Mouse (Mus musculus): ENCODE measurements around the gene Mrpl27.
"Not testable (repeated sequence)": the region's sequence is repeated elsewhere in the genome, so short reads cannot be mapped to it uniquely, and the experiment has no call there.

Mrpl27 gene

DNA sequence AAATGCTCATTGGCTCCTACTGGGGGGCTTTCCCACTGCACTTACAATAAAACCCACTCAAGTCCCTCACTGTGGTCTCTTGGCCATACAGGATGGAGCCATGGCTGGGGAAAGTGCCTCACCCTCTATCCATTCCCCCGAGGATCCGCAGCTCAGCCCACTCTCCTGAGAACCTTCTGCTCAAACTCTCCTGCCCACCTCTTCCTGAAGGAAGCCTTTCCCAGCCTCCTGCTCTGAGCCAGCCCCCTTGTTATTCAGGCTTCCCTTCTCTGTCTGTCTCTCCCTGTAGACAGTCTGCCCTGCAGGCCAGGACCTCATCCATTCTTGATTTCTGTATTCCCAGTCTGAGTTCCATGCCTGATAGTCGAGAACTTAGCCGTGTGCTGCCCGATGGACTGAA lies 21.4 kb downstream of the Mrpl27 start:
- DNase-seq (ENCODE audit: inconsistent ontology term): no peak

DNA sequence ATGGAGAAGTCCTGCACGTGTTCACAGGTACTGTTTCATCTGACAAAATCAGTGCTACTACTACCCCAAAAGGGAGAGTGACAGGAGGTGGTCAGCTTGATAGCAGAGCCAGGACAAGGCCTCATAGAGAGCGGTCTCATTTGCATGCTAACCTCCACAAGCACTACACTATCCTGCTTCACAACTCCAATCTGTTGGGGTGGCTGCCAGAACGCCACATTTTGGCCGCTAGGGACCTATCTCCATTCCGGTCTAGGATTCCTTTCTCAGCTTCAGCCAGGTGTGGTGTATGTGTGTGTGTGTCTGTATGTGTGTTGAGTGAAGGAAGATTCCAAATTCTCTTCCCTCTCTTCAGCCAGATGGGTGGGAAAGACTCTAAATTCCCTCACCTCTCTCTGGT lies 21.9 kb downstream of the Mrpl27 start:
- no peak for DNase-seq (ENCODE audit: inconsistent ontology term)

DNA sequence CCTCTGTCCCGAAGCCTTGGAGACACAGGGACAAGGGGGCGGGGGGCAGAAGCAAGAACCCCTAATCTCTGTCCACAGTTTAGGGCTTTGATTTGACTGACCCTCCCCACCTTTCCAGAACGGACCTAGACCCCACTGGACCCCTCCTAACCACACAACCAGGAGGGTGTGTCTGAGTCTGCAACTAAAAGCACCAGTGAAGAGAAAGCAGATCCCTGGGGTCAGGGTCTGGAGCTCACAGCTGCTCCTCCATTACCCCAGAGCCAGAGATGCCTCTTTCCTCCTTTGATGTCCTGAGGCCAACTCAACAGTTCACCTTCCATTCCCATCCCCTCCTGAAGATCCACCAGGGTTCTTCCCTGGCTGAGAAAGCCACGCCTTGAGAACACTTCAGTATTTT lies 22.7 kb downstream of the Mrpl27 start:
- DNase-seq (ENCODE audit: inconsistent ontology term): no peak

GRCm38 (mm10) chr11:94676754-94677606 lies 23.4 kb downstream of the Mrpl27 start, which contains the start of gene Xylt2:
Gene Xylt2, minus strand, starts transcription at chr11:94677515.
- peak; percentile 95 for DNase-seq (ENCODE audit: inconsistent ontology term)

DNA sequence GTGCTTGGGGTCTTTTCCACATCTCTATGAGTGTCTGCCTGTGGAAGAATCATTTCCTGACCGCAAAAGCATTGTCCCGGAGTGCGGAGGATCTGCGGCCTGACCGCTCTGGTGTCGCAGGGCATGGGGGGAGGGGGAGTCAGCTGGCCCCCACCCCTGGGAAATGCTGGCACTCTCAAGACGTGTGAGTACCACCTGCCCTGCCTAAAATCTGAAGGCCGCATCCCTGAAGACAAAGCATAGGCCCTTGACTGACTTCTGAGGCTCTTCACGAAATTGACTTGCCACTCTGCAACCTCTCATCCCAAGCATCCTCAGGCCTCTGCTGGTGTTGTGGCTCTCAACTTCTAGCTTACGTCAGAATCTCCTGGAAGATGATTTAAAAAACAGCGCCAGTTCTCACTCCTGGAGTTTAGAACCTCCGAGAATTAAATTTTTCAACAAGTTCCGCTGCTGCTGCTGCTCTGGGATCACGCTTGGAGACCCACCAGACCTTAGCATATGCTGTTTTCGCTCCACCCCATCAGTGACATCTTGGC lies 24.1 kb downstream of the Mrpl27 start:
- no peak for DNase-seq (ENCODE audit: inconsistent ontology term)

DNA sequence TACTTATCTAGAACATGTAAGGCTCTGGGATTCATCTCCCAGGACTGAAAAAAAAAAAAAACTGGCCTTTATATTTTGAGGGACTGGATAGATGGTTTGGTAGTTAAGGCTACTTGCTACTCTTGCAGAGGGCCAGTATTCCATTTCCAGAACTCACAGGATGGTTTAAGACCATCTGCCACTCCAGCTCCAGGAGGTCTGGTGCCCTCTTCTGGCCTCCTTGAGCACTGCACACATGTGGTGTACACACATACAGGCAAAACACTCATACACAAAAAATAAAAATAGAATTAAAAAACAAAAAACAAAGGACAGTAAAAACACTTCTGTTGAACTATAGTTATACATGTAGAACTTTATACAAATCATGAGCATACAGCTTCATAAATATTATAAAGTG lies 27.1 kb downstream of the Mrpl27 start:
- no peak for DNase-seq (ENCODE audit: inconsistent ontology term)

- no peak for DNase-seq (ENCODE audit: inconsistent ontology term)
These were observed 28.1 kb downstream of the Mrpl27 start for GRCm38 (mm10) chr11:94681640-94682039.

DNA sequence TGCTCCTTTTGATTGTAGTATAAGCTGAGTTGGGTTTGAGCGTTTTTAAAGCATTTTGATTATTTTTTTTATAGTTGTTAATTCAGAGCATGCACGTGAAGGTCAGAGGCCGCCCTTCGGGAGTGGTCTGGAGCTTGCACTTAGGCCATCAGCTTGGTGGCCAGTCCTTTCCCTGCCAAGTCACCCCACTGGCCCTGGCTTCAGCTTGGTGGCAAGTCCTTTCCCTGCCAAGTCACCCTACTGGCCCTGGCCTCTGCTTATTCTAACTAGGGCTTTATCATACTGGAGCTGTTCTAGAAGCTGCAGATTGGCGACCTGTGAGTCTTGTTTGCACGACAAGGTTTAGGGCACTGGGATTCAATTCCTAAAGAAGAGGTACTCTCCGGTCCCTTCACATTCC lies 28.9 kb downstream of the Mrpl27 start:
- DNase-seq (ENCODE audit: inconsistent ontology term): no peak

- no peak for DNase-seq (ENCODE audit: inconsistent ontology term)
These were observed 33.6 kb downstream of the Mrpl27 start for GRCm38 (mm10) chr11:94687178-94687577.

DNA sequence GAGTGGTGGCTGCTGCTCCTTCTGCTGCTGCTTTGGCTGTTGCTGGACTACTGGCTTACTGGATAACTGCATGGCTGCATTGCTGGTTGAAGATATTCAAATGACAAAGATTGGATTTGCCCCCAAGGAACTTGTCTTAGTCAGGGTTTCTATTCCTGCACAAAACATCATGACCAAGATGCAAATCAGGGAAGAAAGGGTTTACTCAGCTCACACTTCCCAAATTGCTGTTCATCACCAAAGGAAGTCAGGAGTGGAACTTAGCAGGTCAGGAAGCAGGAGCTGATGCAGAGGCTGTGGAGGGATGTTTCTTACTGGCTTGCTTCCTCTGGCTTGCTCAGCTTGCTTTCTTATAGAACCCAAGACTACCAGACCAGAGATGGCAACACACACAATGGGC lies 38.9 kb downstream of the Mrpl27 start:
- not testable (repeated sequence) for DNase-seq (ENCODE audit: inconsistent ontology term)

DNA sequence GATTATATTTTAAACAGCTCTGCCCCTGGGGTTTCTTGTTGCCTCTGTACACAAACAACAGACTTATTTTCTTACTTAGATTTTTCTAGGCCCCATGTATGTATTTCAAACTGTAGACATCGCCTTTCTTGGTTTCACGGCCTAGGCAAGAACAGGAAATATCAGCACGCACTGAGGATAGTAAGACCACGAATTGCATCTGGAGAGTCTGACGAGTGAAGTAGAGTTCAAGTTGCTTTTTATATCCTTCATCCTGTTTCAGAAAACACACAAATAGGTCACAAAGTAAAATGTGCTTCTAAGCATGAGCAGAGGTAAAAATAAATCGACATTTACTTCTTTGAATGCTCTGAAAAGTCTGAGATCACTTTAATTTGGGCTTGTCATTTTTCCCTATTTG lies 41.9 kb downstream of the Mrpl27 start:
- DNase-seq (ENCODE audit: inconsistent ontology term): no peak

DNA sequence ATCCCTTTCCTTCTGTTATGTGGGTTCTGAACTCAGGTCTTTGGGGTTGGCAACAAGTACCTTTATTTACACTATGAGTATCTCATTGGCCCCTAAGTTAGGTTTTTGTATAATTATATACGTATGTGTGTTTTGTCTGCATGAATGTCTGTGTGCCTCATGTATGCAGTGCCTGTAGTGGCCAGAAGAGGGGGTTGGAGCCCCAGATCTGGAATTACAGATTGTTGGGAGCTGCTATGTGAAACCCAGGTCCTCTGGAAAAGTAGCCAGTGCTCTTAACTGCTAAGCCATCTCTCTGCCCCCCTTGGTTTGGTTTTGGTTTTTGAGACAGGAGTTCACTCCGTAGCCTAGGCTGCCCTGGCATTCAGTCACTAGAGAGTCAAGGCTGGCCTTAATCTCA lies 43.6 kb downstream of the Mrpl27 start:
- DNase-seq (ENCODE audit: inconsistent ontology term): no peak

DNA sequence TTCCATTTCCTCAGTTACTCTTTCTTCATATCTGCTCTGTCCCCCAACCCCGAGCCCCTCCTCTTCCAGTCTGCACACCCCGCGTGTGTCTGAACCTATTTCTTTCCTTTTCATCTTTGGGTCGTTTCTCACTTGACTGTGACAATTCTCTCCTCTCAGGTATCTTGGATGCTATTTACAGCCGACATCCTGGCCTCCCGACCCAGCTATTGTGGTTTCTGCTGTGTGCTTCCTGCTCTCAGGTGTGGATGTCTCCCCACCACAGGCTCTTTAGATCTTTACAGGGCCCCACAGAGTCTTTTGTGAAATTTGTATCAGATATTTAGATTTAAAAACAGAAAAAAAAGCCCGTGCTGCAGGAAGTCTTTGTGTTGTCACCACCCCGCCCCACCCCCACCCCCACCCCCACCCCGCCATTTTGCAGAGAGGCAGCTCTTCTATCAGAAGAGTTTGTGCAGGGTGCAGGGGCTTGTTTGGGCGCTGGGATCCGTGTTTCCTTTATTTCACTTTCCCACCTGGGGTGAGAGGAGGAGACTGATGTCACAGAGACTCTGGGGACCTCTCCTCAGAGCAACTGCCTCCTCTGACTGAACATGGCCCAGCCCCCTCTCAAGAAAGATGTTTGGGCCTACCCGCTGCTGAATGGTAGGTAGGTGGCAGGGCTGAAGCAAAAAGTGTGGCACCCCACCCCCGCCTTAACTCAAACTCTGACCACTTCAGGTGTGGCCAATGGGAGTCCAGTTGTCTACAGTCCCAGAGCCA lies 44.3 kb downstream of the Mrpl27 start:
- no peak for DNase-seq (ENCODE audit: inconsistent ontology term)

DNA sequence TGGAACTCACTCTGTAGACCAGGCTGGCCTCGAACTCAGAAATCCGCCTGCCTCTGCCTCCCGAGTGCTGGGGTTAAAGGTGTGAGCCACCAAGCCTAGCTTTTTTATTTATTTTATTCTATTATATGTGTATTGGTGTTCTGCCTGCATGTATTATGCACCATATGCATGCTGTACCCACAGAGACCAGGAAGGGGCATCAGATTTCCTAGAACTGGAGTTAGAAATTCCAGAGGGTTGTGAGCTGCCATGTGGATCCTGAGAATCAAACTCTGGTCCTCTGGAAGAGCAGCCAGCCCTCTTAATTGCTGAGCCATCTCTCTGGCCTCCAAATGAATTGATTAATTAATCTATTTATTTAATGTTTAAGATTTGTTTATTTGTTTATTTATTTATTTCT lies 45.8 kb downstream of the Mrpl27 start:
- no peak for DNase-seq (ENCODE audit: inconsistent ontology term)

DNA sequence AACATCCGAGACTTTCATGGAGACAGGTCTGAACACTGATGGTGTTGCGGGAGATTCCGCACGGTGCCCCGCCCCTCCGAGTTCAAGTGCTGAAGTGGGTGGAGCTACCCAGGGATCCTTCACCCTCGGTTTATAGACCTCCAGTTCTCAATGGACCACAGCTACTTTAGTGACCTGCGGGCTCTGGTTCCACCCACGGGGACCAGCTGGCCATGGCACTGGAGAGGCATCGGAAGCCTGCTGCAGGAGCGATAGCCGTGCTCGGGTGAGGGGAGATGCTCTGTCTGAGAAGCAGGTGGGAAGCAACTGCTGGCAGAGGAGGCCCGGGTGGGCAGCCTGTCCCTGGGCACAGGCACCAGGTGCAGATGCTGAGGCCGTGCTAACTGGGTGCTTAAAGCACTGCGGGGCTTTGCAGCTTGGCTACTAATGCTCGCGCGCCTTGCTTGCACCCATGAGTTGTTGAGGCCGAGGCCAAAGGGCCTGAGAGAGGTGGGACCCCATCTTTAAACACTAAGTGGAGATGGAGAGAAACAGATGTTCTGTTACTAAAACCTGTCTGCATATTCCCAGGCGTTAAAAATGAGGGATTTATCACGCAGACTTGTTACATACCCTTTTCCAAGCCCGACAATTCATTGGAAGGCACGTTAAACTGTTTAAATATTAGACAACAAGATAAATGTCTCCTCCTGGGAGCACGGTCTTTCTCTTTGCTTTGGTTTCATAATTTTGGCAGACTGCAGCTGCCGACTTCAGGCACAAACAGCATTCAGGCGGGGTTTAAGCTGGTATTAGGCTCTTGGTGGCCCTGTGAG lies 48.0 kb downstream of the Mrpl27 start:
- no peak for DNase-seq (ENCODE audit: inconsistent ontology term)

DNA sequence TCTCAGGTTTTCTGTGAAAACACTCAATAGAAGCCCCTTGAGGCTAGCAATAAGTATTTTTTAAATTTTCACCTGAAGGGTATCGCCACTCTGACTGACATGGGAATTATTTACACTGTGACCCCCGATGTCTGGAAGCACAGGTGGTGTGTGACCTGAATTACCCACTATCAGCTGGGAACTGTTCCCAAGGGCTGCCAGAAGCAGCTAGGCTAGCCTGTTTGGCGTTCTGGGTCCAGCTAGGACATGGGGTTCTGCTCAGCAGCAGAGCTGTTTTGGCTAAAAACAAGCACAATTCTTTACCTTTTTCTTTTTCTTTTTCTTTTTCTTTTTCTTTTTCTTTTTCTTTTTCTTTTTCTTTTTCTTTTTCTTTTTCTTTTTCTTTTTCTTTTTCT lies 48.6 kb downstream of the Mrpl27 start:
- DNase-seq (ENCODE audit: inconsistent ontology term): no peak

DNA sequence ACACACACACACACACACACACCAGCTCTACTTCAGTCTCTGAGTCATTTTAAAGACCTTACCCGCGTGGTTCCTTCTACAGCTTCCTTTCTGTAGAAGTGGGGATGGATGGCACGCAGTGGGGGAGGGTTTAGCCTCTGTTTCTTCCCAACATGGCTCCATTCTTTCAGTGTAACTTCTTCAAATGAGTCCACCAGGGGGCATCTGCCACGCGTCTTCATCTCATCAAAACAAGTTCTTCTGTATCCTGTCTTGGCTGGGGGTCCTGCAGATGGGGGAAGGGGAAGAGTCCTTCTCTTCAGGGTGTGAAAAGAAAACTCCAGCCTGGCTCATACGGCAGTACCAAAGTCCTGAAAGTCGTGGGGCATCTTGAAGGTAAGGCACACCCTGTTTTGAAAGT lies 50.5 kb downstream of the Mrpl27 start:
- DNase-seq (ENCODE audit: inconsistent ontology term): no peak

DNA sequence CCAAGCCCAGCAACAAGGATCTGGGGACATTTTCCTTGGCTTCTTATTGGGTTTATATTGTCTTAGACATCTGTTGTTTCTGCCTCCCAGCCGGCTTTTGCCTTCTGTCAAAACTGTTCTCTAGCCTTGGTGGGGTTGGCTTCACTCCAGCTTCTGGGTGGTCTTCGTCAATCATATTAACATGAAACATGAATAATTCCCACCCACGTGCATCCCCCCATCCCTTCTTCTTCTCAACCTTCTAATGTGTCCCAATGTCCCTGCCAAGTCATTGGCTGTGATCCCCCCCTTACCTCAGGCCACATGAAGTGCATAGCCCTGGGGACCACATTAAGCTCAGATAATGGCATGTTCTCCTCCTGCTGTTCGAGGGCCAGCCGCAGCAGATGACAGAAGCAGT lies 50.9 kb downstream of the Mrpl27 start, which contains the start of gene Gm11541:
Gene Gm11541 (minus strand): TSS at position 28 of the 400 bp plus-strand sequence.
- no peak for DNase-seq (ENCODE audit: inconsistent ontology term)
